Mouse (Mus musculus) E14TG2a.4 (cell line): ENCODE results near the gene Smyd3.

Experiments
- CTCF ChIP-seq: conservative IDR thresholded peaks from 2 replicates; pipeline ENCODE4 v1.5.1; 2014; ENCODE audit warnings: low read length
- NANOG ChIP-seq: IDR thresholded peaks from 2 replicates; pipeline ENCODE4 v1.6.1; 2014; ENCODE audit warnings: borderline replicate concordance, low read length, mixed read lengths
- POU5F1 ChIP-seq: IDR thresholded peaks from 2 replicates; pipeline ENCODE4 v1.6.1; 2014; ENCODE audit warnings: low read length, borderline replicate concordance

GRCm38 (mm10) chr1:179073846-179074245 lies 444.0 kb downstream of the Smyd3 start:
- TF ChIP-seq CTCF (no peak), POU5F1 (no peak), NANOG (no peak)
